Mouse (Mus musculus): ENCODE measurements around the gene Thrsp.

DNA sequence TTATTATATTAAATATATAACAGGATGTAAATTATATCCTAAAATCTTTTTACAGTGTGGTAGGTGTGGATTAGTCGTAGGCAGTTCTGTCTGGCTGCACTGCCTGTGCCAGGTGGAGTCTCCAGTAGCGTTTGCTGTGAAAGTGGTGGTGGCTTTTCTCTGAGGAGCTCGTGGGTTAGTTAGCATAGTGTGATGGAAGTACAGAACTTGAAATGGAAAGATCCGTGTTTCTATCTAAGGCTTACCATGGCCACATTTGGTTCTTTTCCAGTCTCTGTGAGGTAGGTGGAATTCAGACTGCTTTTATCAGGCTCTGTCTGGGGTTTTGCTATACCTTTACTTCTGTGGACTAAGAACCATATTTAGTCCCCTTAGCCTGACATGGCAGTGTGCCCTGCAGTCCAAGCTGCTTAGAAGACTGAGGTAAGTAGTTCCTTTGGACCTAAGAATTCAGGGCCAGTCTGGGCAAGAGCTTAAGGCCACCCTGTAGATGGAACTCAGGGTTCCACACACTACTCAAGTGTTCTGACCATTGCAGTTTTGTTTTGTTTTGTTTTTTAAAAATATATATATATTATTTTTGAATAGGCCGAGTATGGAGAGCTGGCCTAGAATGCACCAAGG lies 36.9 kb downstream of the Thrsp start:
- TF ChIP-seq EP300 (IDR thresholded peaks at IDR 0.05; ENCODE audit: low read depth) (no peak), CTCF (IDR thresholded peaks at IDR 0.05; ENCODE audit: low read depth) (no peak)
